Mouse (Mus musculus) ES-Bruce4 (cell line): Measurements from ENCODE around the gene Fbxo31. TPM values are rescaled to one million over a fixed set of nuclear protein-coding genes. Genes with fewer than 3 reads are reported as not detected.
A peak's percentile ranks its signal among the peaks of the same experiment; 100 is the strongest.

Source experiments
- H3K27ac ChIP-seq: 2 replicates; pipeline ENCODE4 v1.5.1; 2012; ENCODE audit warnings: low read length, inconsistent platforms; ENCODE audit not compliant: insufficient read depth
- H3K27me3 ChIP-seq: 2 replicates; pipeline ENCODE4 v1.6.1; 2012; ENCODE audit warnings: mild to moderate bottlenecking, low read length, inconsistent platforms; ENCODE audit not compliant: control insufficient read depth, poor library complexity, insufficient read depth, severe bottlenecking
- H3K36me3 ChIP-seq: 2 replicates; pipeline ENCODE4 v1.6.1; 2012; ENCODE audit warnings: inconsistent platforms, mild to moderate bottlenecking, low read length, moderate library complexity; ENCODE audit not compliant: control insufficient read depth, poor library complexity, insufficient read depth, severe bottlenecking
- H3K4me1 ChIP-seq: one replicate; pipeline ENCODE4 v1.8.1; 2011; ENCODE audit warnings: low read length; ENCODE audit not compliant: control insufficient read depth, insufficient read depth
- H3K4me3 ChIP-seq: 2 replicates; pipeline ENCODE4 v1.5.1; 2011; ENCODE audit warnings: low read depth, mild to moderate bottlenecking, low read length
- H3K9ac ChIP-seq: 2 replicates; pipeline ENCODE4 v1.6.1; 2012; ENCODE audit warnings: low read depth, mild to moderate bottlenecking, inconsistent platforms; ENCODE audit not compliant: poor library complexity, severe bottlenecking
- H3K9me3 ChIP-seq: replicated peaks from 2 replicates; pipeline ENCODE4 v1.6.1; 2012; ENCODE audit warnings: mild to moderate bottlenecking, low read length, inconsistent platforms; ENCODE audit not compliant: control insufficient read depth, poor library complexity, insufficient read depth, severe bottlenecking
- CTCF ChIP-seq: IDR thresholded peaks from one replicate; pipeline ENCODE4 v1.8.1; 2011; ENCODE audit warnings: low read depth, low read length
- EP300 ChIP-seq: IDR thresholded peaks from 2 replicates; pipeline ENCODE4 v1.6.1; 2011; ENCODE audit warnings: low read depth, low read length; ENCODE audit not compliant: insufficient read depth
- POLR2A ChIP-seq: IDR thresholded peaks from one replicate; pipeline ENCODE4 v1.8.1; 2011; ENCODE audit warnings: low read length; ENCODE audit not compliant: insufficient read depth
- polyA plus RNA-seq: library from polyadenylated mRNA; stranded (reverse); fragments of >200 nt; gene quantifications from 2 replicates; pipeline ENCODE4 v1.2.4, GENCODE M21; 2011; ENCODE audit warnings: low read depth; ENCODE audit not compliant: missing spikeins, insufficient read depth, insufficient read length

Fbxo31 gene
- polyA plus RNA-seq, 1 experiment = 17.7 TPM

DNA sequence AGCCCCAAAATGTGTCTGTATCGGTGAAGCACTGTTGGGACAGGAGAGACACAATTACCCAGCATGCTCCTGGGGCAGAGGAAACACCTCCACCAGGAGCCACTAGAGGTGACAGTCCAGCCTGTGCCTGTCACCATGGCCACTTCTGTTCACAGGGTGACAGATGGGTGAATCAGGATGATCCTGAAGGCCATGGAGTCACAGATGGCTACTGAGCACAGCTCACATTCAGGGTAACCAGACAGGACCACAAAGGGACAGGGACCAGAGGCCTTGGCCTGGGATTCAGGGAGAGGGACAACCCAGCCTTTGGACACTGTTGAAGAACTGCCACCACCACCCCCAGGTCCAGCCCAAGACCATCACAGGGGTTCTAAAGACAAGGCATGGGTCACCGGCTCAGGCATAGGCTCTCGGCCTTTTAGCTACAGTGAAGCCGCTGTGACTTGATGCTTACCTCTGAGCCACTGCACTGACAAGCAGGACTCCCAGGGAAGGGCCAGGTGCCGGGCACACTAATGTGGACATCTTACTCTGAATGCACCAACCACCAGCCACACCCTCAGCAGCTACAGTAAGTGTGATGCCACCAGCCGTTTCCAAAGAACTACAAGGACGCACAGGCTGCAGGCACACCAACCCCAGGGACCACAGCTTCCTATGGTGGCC, 18.0 kb downstream of the Fbxo31 start:
- TF ChIP-seq EP300 (no peak), CTCF (no peak), POLR2A (no peak)
- no peak overlapping the region for H3K27ac ChIP-seq
- H3K27me3 ChIP-seq = no peaks in the 10 kb centered on the region
- no peak overlapping the region for H3K9ac ChIP-seq
- no peaks in the 10 kb centered on the region for H3K36me3 ChIP-seq
- no peaks in the 10 kb centered on the region for H3K9me3 ChIP-seq
- H3K4me1 ChIP-seq = no peaks in the 10 kb centered on the region
- no peak overlapping the region for H3K4me3 ChIP-seq

DNA sequence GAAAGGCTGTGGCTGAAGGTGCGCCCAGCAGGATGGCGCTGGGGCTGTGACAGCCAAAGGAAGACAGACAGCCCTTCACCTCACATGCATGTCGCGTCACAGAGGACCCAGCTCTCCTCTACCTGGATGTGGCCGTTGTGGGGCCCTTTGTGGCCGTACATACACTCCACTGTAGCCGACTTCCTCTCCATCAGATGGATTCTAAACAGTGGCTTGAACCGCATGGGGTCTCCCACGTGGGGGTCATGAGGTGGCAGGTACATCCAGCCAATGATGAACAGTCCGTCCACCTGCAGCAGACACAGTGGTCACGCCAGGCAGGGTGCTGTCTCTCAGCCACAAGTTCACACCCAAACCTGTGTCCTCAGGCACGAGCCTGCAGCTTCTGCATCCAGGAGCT, 18.8 kb downstream of the Fbxo31 start:
- H3K9me3 ChIP-seq = no peaks in the 10 kb centered on the region
- no peak overlapping the region for H3K4me3 ChIP-seq
- H3K9ac ChIP-seq = no peak overlapping the region
- TF ChIP-seq CTCF (no peak), POLR2A (no peak), EP300 (no peak)
- no peaks in the 10 kb centered on the region for H3K4me1 ChIP-seq
- 0 out of 2 replicates have a peak, but pooled peaks cover 3% of the 10 kb centered on the region for H3K36me3 ChIP-seq
- H3K27me3 ChIP-seq = no peaks in the 10 kb centered on the region
- no peak overlapping the region for H3K27ac ChIP-seq

DNA sequence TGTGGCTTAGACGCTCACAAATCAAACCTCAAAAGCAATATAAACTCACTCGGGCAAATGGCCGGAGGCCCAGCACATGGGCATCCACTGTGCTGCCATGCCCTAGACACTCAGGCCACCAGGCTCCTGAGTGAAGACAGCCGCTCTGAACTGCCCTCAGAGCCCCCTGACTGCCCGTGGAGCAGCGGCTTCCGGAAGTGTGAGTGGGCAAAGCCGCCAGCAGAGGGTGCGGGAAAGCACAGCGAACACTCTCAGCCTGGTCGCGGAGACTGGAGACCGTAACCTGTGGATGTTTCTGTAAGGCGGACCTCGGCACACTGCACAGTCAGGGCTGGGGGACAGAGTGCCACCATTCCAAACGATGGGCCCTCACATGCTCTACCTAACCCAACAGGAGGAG, 20.1 kb downstream of the Fbxo31 start:
- Histone ChIP-seq H3K9ac (no peak overlapping the region), H3K4me1 (no peaks in the 10 kb centered on the region), H3K27ac (no peak overlapping the region), H3K4me3 (no peak overlapping the region), H3K9me3 (no peaks in the 10 kb centered on the region), H3K27me3 (no peaks in the 10 kb centered on the region), H3K36me3 (peaks cover 10% of the 10 kb centered on the region; the same call in 1 of the 2 replicates)
- TF ChIP-seq EP300 = no peak
- peak; percentile 22 for TF ChIP-seq CTCF

DNA sequence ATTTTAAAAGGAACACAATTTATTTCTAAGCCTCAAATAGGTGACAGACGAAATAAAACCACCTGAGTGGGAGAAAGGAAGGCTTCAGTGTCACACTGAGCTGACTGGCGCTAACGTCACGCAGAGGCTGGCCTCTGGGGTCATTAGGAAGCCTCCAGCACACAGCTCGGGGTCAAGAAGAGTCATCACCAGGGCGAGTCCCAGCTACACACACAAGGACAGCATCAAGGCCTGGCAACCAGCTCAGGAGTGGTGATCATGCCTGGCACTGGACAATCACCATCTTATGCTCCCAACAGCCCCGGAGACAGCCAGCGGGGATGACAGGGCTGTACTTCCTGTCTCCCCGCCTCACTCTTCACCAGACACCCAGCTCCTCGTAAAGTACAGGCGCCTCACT, 20.9 kb downstream of the Fbxo31 start:
- no peak overlapping the region for H3K4me3 ChIP-seq
- H3K9me3 ChIP-seq = no peaks in the 10 kb centered on the region
- no peaks in the 10 kb centered on the region for H3K27me3 ChIP-seq
- no peak overlapping the region for H3K27ac ChIP-seq
- H3K9ac ChIP-seq = no peak overlapping the region
- H3K36me3 ChIP-seq = peaks cover 10% of the 10 kb centered on the region; the same call in 1 of the 2 replicates
- H3K4me1 ChIP-seq = no peaks in the 10 kb centered on the region
- TF ChIP-seq CTCF = no peak
- TF ChIP-seq EP300 = no peak
- TF ChIP-seq POLR2A = no peak

DNA sequence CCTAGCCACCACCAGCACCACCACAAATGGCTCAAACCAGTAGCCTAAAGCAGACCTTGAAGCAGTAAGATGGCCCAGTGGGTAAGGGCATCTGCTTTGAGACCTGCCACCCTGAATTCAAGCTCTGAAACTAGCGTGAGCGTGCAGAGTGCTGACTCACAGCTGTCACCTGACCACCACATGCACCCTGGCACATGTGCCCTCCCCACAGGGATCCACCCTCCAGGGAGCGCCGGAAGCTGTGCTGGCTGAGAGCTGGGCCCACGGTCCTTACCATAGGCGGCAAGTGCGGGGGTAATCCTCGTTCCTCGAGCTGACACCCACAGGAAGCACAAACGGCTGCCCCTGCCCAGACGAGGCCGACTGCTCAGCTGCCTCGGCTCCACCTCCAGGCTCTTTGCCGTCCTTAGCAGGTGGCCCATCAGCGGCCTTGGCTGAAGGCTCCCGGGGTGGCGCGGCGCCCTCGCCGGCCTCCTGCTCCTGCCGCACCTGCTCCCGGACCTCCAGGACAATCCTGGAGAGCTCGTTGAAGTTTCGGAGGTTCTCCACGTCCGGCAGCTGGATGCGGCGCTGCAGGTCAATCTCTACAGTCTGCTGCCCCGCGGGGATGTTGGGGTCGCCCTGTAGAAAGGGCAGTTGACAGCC, 24.7 kb downstream of the Fbxo31 start:
- TF ChIP-seq POLR2A = no peak
- no peak for TF ChIP-seq CTCF
- TF ChIP-seq EP300 = no peak
- Histone ChIP-seq H3K9ac (no peak overlapping the region), H3K4me1 (no peaks in the 10 kb centered on the region), H3K27me3 (no peaks in the 10 kb centered on the region), H3K36me3 (peaks cover 14% of the 10 kb centered on the region; the same call in 1 of the 2 replicates), H3K27ac (no peak overlapping the region), H3K9me3 (no peaks in the 10 kb centered on the region), H3K4me3 (no peak overlapping the region)

DNA sequence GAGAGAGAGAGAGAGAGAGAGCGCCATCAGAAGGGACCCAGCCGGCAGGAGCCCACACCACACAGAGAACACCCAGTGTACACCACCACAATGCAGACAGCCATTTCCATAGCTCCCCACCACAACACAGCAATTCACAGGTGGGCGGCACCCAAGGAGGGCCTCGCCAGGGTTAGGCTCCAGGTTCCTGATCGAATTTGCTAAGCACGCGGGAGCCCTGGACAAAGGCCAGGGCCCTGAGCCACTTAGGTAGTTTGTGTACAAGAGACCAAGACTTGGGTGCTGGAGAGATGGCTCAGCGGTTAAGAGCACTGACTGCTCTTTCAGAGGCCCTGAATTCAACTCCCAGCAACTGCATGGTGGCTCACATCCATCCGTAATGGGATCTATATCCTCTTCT, 26.1 kb downstream of the Fbxo31 start:
- Histone ChIP-seq H3K36me3 (peaks cover 14% of the 10 kb centered on the region; the same call in 1 of the 2 replicates), H3K4me3 (no peak overlapping the region), H3K4me1 (no peaks in the 10 kb centered on the region), H3K27me3 (no peaks in the 10 kb centered on the region), H3K9ac (no peak overlapping the region), H3K9me3 (no peaks in the 10 kb centered on the region), H3K27ac (no peak overlapping the region)
- TF ChIP-seq EP300 (no peak), POLR2A (no peak), CTCF (no peak)
